Mouse (Mus musculus): ENCODE data around the gene Lipo3. TPM values are rescaled to one million over a fixed set of nuclear protein-coding genes. Genes with fewer than 3 reads are reported as not detected.
A peak's percentile ranks its signal among the peaks of the same experiment; 100 is the strongest.
"Not testable (repeated sequence)": the region's sequence is repeated elsewhere in the genome, so short reads cannot be mapped to it uniquely, and the experiment has no call there.

Lipo3 gene
- 5.2 and 6.8 TPM in 2 replicates for polyA plus RNA-seq (2012; rRNA removed)

DNA sequence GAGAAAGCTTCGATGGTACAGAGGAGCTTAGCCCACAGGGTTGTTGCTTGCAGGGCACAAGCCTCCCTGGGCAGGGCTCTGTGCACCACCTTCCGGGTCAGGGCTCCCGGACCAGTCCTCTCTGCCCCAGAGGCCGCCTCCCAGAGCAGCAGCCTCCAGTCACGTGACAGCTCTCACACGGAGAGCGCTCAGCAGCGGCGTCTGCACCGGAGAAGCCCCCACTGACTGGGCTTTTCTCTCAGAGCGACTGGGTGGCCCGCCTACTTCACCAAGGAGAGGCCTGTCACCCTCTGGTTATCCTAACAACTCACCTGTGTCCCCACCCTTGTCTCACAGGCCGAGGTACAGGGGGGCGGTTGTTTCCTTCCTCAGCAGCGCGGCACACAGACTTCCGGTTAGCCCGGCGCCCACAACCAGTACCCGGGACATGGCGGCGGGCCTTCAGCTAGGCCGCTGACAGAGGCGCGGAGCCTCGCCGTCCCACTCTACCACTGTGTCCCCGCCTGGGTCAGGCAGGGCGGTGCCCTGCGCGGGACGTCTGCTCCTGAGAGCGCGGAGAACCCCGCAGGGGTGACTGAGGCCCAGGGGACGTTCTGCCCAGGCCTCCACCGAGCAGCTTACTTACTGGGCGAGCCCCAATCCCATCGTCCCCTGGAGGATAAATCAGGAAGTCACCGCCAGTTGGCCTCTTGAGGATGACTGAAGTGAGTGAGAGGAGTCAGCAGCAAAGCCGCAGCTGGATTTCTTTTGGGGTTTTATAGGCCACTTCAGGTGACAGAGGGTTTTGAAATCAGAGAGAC, at the start of gene Lipo3:
TSS of gene Lipo3 (minus strand) at position 665 of the 800 bp plus-strand sequence.
- peak; percentile 1 to 7 for DNase-seq (ENCODE audit: extremely low spot score in 1 of 2, low spot score in 1 of 2)

DNA sequence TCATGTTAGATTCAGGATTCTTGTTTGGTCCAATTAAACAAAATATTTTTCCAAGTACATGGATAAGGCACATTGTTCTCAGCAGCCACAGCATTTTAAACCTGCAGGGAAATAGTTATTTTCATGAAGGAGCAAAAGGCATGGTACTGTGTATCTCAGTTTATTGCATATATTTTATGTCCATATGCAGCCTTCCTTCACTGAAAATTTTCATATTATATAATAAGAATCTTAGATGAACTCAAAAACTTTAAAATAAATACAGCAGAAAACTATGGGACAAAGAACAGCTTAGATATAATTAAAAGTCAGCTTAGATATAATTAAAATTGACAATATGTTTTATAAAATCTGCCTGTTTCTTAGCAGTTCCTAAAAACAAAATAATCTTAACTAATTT, 25.6 kb upstream of the Lipo3 start, which contains the start of gene Lipo1:
TSS of gene Lipo1 (minus strand) at position 101 of the 400 bp plus-strand sequence.
- DNase-seq (ENCODE audit: extremely low spot score in 1 of 2, low spot score in 1 of 2) = not testable (repeated sequence)

DNA sequence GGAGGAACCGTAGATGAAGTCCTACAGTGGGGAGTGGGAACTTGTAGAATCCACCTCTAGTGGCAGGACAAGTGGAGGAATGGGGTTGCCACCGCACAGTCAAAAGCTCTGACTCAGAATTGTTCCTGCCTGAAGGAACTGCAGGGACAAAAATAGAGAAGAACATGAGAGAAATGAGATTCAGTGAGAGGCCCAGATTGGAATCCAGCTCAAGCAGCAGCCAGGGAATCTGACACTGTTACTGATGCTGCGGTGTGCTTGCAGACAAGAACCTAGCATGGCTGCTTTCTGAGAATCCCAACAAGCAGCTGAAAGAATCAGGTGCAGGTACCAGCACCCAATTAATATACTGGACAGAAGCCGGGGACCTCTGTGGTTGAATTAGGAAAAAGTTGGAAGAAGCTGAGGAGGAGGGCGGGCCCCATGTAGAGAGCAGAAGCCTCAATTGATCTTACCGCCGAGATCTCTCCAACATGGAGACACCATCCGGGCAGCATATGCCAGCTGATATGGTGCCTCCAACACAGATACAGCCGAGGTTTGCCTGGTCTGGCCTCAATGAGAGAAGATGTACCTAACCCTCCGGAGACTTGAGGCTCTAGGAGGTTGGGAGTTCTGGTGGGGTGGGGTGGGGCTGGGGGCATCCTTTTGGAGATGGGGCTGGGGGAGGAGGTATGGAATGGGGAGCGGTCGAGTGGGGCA, 25.0 kb upstream of the Lipo3 start:
- peak in 1 of 2 experiments; percentile 32 for DNase-seq (ENCODE audit: extremely low spot score in 1 of 2, low spot score in 1 of 2)

DNA sequence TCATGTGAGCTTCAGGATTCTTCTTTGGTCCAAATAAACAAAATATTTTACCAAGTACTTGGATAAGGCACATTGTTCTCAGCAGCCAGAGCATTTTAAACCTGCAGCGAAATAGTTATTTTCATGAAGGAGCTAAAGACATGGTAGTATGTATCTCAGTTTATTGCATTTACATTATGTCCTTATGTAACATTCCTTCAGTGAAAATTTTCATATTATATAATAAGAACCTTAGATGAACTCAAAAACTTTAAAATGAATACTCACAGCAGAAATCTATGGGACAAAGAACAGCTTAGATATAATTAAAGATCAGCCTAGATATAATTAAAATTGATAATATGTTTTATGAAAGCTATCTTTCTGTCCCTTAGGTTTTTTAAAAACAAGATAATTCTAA, 10.5 kb downstream of the Lipo3 start, which contains the start of gene Lipo2:
TSS of gene Lipo2 (minus strand) at position 101 of the 400 bp plus-strand sequence.
- not testable (repeated sequence) for DNase-seq (ENCODE audit: extremely low spot score in 1 of 2, low spot score in 1 of 2)

DNA sequence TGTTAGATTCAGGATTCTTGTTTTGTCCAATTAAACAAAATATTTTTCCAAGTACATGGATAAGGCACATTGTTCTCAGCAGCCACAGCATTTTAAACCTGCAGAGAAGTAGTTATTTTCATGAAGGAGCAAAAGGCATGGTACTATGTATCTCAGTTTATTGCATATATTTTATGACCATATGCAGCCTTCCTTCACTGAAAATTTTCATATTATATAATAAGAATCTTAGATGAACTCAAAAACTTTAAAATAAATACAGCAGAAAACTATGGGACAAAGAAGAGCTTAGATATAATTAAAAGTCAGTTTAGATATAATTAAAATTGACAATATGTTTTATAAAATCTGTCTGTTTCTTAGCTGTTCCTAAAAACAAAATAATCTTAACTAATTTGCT, 136.6 kb downstream of the Lipo3 start, which contains the start of gene Gm8978:
TSS of gene Gm8978 (minus strand) at position 101 of the 400 bp plus-strand sequence.
- DNase-seq (ENCODE audit: extremely low spot score in 1 of 2, low spot score in 1 of 2) = not testable (repeated sequence)

DNA sequence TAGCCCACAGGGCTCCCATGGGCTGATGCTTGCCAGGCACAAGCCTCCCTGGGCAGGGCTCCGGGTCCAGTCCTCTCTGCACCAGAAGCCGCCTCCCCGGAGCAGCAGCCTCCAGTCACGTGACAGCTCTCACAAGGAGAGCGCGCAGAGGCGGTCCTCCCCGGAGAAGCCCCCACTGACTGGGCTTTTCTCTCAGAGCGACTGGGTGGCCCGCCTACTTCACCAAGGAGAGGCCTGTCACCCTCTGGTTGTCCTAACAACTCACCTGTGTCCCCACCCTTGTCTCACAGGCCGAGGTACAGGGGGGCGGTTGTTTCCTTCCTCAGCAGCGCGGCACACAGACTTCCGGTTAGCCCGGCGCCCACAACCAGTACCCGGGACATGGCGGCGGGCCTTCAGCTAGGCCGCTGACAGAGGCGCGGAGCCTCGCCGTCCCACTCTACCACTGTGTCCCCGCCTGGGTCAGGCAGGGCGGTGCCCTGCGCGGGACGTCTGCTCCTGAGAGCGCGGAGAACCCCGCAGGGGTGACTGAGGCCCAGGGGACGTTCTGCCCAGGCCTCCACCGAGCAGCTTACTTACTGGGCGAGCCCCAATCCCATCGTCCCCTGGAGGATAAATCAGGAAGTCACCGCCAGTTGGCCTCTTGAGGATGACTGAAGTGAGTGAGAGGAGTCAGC, 172.0 kb downstream of the Lipo3 start:
- peak; percentile 4 to 50 for DNase-seq (ENCODE audit: extremely low spot score in 1 of 2, low spot score in 1 of 2)

DNA sequence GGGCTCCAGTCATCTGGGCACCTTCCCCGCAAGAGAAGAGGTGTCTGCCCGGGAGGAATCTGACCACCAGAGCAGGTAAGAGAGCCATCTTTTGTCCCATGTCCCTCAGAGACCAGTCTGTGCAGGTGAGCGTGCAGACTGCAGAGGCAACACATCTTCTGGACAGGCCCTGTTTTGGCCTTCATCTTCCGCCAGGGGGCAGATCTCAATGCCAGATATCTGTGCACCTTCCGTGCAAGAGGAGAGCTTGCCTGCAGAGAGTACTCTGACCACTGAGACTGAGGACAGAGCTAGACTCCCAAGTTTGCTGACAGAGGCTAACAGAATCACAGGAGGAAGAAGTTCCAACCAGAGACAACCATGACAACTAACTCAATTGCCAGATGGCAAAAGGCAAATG, 193.2 kb downstream of the Lipo3 start:
- not testable (repeated sequence) for DNase-seq (ENCODE audit: extremely low spot score in 1 of 2, low spot score in 1 of 2)

DNA sequence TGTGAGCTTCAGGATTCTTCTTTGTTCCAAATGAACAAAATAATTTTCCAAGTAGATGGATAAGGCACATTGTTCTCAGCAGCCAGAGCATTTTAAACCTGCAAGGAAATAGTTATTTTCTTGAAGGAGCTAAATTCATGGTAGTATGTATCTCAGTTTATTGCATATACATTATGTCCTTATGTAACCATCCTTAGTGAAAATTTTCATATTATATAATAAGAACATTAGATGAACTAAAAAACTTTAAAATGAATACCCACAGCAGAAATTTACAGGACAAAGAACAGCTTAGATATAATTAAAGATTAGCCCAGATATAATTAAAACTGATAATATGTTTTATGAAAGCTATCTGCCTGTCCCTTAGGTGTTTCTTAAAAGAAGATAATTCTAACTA, 244.1 kb downstream of the Lipo3 start, which contains the start of gene Lipo4:
TSS of gene Lipo4 (minus strand) at position 101 of the 400 bp plus-strand sequence.
- DNase-seq (ENCODE audit: extremely low spot score in 1 of 2, low spot score in 1 of 2) = no peak

Other genes with a start within 250 kb of the Lipo3 start
- 0.04 TPM in 1 of 2 replicates, not detected in the other for gene Lipo4, start 244.2 kb downstream of the Lipo3 start, polyA plus RNA-seq (2012; rRNA removed)
- gene Gm8978, start 136.7 kb downstream of the Lipo3 start, polyA plus RNA-seq (2012; rRNA removed) = not detected in 2 replicates
- gene Lipo2, start 10.6 kb downstream of the Lipo3 start, polyA plus RNA-seq (2012; rRNA removed) = 0.08 and 0.14 TPM in 2 replicates
- not detected in 2 replicates for gene Lipo1, start 25.5 kb upstream of the Lipo3 start, polyA plus RNA-seq (2012; rRNA removed)
- not detected in 2 replicates for gene Lipf, start 199.2 kb upstream of the Lipo3 start, polyA plus RNA-seq (2012; rRNA removed)
- gene Lipk, start 246.3 kb upstream of the Lipo3 start, polyA plus RNA-seq (2012; rRNA removed) = not detected in 2 replicates